Mouse (Mus musculus) adrenal gland, adult 8-10 months (tissue): Measurements from ENCODE around the gene Nkain2. TPM values are rescaled to one million over a fixed set of nuclear protein-coding genes. Genes with fewer than 3 reads are reported as not detected.
"Not testable (repeated sequence)": the region's sequence is repeated elsewhere in the genome, so short reads cannot be mapped to it uniquely, and the experiment has no call there.

Experiments
- DNase-seq: peaks from one replicate; pipeline ENCODE4 v3.0.0; 2022
- total RNA-seq, 4 experiments: library from RNA; stranded (reverse); gene quantifications; 2 replicates each; pipeline ENCODE4 v1.2.4; 2022

Gene Nkain2
- total RNA-seq = 1 to 10 TPM in 1 of 4 experiments, under 1 TPM in 2, not detected in 1; 0.17 to 3.4 (median 0.27) TPM

DNA sequence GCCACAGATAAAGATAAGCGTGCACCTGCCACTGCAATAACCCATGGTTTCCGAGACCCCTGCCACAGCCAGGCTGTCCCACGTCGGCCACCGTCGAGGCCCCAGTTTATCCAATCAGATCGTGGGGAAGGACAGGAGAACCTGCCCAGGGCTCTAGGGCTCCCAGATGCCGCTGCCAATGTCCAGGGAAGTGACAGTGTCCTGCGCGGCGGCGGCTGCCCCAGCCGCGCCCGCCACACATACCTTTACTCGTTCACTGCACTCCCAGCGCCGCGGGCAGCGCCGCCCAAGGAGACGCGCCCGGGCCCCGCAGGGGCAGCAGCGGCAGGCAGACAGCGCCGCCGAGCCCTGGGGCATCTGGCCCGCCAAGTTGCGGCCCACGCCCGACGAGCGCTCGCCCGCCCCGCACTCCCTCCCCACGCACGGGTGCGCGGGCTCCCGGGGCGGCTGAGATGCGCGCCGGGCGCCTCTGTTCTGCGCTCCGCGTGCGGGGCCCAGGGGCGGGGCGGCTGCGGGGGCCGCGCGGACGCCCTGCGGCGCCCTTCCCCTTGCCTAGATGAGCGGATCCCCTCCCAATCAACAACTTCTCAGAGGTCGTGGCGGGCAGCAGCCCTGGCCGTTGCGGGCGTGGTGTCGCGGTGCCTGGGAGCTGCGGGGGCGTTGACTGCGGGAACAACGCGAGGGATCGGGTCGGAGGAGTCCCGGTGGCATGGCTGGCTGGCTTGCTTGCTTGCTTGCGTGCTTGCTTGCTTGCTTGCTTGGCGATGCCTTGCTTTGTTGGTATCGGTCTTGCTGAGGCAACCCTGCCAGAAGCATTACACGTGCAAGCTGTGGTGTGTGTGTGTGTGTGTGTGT lies at the start of gene Nkain2:
TSS of gene Nkain2 (minus strand) at position 811 of the 855 bp plus-strand sequence.
- DNase-seq = no peak

- no peak for DNase-seq
These were observed 49.6 kb upstream of the Nkain2 start for GRCm38 (mm10) chr10:32939853-32940252.

DNA sequence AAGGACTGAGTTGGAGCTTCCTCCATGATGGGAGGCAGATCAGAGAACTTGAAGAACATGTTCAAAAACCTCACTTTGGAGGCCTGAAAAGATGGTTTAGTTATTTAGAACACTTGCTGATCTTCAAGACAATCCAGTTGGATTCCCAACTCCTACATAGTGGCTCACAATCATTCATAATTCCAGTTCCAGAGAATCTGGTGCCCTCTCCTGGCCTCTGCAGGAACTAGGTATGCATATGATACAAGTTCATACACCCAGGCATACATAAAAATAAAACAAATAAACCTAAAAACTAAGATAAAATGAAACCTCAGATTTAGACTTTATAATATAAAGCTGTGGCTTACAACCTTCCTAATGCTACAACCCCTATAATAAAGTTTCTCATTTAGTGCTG lies 4.8 kb upstream of the Nkain2 start:
- no peak for DNase-seq

GRCm38 (mm10) chr10:32890507-32891131 lies 357 bp upstream of the Nkain2 start:
- DNase-seq = peak; percentile 5

DNA sequence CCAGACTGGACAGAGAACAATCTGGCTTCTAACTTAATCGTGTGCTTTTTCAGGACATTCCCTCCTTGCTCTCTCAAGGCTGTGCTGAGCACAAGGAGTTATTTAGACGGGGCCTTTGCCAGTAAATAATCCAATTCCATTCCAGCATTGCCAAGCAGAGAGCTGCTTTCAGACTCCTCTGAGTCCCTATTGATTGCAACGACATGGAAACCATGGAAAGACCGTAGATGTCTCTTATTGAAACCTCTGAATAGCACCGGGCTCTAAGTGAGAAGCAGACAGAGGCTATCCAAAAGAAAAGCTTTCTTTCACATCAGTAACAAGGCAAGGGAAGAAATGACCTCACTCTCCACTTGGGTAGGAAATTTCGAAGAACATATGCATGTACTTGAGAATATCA lies 8.3 kb downstream of the Nkain2 start:
- no peak for DNase-seq

DNA sequence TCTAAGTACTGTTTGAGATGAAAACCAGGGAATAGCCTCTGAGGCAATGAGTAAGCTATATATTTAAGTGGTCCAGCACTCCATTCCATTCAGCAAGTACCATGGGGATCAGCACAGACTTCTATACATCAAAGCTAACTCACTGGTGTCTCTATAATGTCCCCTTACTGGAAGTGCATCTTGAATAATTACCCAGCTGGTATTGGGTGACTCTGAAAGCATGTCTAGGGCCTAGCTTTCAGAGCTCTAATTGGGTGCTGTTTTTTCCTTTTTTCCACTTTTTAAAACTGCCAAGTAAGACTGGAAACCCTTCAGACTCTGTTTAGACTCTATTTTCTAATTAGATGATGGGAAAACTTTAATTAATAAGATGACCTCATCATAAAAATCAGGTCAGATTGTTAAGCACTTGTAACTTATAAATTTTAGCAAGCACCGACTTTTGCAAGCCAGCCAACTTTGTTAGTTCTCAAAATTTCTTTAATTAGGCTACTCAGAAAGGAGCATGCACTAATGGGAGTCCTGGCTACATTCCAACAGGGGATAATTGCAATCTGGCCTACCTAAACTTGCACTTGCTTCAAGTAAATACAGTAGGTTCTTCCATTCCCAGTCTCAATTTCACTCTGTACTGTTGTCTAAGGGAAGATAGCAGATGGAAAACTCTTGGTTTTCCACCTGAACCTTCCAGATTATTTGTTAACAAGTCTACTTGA lies 19.4 kb downstream of the Nkain2 start:
- no peak for DNase-seq

DNA sequence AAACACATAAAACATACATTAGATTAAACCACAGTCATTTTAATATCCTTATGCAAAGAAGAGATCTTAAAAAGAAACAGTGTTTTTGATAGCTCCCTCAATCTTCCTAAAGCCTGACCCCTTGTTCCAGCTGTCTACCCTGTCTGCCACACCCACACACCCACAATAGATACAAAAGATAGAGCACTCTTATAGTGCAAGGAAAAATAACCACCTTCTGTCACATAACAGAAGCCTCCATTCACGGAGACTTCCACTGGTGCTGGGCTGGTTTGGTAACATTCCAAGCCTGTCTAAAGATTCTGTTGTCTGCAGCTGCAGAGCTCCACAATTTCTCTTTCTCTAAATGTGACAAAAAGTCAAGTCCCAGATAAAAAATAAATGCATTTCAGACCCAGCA lies 20.7 kb downstream of the Nkain2 start:
- no peak for DNase-seq

DNA sequence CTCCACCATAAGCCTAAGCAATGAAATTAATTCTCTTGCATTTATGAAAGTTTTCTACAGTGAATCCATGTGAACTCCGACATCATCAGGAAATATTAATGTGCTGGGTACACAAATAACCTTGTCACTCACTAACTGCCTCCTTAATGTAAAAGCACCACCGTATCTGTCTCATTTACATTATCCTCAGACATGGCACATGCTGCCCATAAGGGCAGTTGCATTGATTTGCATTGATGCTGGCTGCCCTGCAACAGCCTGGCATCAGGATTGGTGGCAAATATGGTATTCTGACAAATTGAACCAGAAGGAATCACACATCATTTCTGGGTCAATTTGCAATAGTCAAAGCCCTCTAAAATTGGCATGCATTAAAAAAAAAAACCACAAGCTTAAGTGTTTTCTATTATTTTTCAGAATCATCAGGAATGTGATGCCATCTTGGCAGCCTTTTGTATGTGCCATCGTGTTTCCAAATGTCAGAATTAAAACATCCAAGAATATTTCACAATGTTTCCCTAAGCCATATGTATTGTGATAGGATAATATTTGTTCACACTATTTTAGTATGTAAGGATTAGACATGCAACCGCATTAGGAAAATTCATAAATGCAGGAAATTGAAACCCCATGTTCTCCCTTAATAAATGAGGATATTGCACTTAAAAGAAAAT lies 74.9 kb downstream of the Nkain2 start:
- no peak for DNase-seq

DNA sequence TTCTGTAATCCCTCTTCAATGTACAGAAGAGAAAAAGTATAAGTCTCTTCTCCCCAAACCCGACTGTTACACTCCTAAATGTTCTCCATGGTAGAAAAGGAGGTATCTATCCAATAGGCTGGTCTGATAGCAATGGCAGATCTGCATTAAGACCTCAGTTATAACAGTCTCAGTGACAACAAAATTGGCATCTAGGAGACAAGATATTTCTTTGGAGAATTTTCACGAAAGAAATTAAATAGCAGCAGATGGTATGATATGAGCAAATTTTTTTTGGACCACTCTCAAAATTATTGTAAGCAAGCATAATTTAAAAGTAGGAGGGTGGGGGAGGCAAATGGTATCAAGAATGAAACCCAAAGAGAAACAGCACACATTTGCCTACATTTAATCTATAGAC lies 94.0 kb downstream of the Nkain2 start:
- no peak for DNase-seq

GRCm38 (mm10) chr10:32790541-32790940 lies 99.7 kb downstream of the Nkain2 start:
- no peak for DNase-seq

- DNase-seq = no peak
These were observed 107.4 kb downstream of the Nkain2 start for GRCm38 (mm10) chr10:32782732-32783359.

DNA sequence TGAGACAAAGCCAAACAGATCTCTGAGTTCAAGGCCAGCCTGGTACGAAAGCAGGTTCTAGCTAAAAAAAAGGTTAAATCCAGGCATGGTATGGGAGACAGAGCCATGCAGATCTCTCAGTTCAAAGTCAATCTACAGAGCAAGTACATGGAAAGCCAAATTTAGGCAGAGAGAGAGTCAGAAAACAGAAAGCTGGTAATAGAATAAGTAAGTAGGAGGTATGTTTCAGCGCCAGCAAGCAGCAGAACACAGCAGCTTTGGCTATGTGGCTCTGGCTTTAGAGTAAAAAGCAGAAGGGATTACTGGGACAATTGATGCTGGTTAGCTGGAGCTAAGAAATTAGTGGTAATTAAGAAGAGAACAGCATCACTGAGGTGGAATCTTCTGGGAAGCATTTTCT lies 151.3 kb downstream of the Nkain2 start:
- DNase-seq = no peak

GRCm38 (mm10) chr10:32706579-32706978 lies 183.7 kb downstream of the Nkain2 start:
- not testable (repeated sequence) for DNase-seq

GRCm38 (mm10) chr10:32696661-32697060 lies 193.6 kb downstream of the Nkain2 start:
- DNase-seq = no peak

DNA sequence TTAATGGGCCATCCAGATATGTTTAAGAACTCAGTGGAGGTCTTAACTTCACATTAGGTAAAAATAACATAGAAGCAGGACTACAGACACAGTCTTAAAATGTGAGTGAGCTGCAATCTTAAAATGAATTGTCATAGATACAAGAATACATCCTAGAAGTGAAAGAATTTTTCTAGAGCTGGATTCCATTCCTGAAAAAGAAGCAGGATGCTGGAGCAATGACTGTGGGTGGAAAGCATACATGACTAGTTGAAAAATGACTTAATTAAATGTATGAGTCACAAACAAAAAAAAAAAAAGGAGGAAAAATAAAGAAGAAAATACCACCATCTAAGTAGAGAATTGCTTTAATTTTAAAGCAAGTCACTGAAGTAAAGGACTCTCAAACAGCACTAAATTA lies 205.7 kb downstream of the Nkain2 start:
- DNase-seq = no peak

DNA sequence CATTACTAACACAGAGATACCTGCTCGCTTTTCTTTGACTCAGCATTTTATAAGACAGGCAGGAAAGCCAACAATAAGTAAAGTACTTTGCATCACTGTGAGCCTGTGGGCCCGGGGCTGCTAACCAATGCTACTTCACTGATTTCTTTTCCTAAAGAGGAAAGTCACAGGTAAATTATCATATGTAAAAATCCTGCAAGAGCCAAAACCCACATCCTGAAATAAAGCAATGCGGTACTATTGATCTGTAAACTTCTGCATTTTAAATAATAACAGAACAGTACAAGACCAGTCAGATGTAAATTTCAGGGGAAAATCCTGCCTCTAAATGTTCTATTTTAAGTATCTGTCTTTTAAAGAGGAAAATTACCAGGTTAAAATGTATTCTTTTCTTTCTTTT lies 250.0 kb downstream of the Nkain2 start:
- DNase-seq = no peak

DNA sequence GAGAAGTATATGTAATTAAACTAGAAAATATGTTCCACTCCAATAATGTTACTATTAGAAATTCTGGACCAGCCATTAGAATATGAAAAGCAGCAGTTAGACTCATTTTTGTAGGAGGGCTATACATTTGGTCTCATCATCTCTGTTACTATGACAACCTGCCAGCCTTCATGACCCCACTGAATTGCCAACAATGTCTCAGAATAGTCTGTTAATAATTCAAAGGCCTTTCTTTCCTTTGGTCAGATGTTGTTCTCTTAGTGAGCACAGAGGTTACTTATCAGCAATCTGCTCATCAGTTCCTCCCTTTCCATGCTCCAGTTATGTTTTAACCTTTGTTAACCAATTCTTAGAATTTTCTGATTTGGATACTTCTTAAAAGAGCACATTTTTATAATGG lies 251.1 kb downstream of the Nkain2 start:
- DNase-seq = no peak

- no peak for DNase-seq
These were observed 259.2 kb downstream of the Nkain2 start for GRCm38 (mm10) chr10:32631043-32631442.

DNA sequence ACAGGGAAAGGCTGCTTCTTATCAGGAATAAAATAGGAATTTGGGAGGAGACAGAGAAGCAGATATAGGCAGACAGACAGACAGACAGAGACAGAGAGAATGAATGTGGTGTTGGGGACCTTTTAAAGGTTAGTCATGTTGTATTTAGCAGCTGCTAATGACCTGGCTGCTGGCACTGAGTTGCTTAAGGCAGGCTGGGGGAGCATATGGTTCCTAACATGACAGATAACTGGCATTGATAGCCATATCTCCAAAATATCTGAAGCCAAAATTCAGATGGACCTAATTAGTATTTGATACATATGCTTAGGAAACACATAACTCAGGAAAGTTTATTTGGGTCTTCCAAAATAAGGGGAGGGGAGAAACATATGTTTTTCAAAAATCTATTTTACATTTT lies 285.8 kb downstream of the Nkain2 start:
- no peak for DNase-seq

DNA sequence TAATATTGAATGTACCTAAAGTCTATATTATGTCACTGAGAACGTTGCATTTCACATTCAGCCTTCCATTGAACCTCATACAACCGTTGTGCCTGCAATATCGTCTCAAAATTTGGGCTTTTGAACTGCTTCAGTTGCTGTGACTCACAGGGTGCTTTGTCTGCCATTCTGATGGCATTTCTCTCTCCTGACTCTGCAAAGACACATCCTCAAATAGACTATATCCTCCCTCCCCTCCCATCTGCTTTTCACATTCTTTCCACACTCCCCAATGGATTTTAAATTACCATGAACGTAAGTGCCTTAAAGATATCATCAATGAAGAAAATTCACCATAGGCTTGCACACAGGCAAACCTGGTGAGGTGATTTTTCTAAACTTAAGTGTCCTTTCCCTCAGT lies 287.5 kb downstream of the Nkain2 start:
- no peak for DNase-seq

- DNase-seq = no peak
These were observed 295.3 kb downstream of the Nkain2 start for GRCm38 (mm10) chr10:32594998-32595397.

- DNase-seq = no peak
These were observed 313.0 kb downstream of the Nkain2 start for GRCm38 (mm10) chr10:32577276-32577580.
